Mouse (Mus musculus): ENCODE measurements at regions not wholly inside any gene's neighbourhood (a gene's known extent, or its start where the extent isn't known, plus 50 kb on each side); places are given as distances from the start of the nearest gene placed in this dataset.

DNA sequence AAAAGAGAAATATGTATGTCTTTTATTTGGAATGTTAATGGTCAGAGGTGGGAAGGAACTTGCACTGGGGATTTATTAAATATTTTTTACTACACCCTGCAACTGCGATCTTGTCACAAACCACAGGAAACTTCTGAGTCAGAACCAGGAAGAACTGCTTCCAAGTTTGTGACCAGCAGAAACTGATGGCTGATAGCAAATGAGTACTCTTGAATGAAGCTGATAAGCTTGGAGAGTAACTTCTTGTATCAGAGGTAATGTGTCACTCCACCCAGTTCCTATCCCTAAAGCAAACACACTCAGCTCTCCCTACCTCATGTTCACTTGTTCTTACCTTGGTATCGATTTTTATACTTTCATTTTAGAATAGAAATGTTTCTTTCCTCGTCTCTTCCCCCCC, 76.0 kb upstream of the Thpo start:
- no peak overlapping the region for H3K27ac ChIP-seq (ENCODE audit: insufficient read depth, low read length)
- H3K27me3 ChIP-seq (ENCODE audit: control insufficient read depth, insufficient read depth, low read length, poor library complexity, severe bottlenecking) = no peaks in the 10 kb centered on the region
- H3K36me3 ChIP-seq (ENCODE audit: control insufficient read depth, insufficient read depth, low read length, poor library complexity, severe bottlenecking) = no peaks in the 10 kb centered on the region
- no peak overlapping the region for H3K9ac ChIP-seq (ENCODE audit: low read depth, poor library complexity, severe bottlenecking)
- peaks cover 6% of the 10 kb centered on the region for H3K9me3 ChIP-seq (replicated peaks; ENCODE audit: control insufficient read depth, insufficient read depth, low read length, poor library complexity, severe bottlenecking)
- H3K4me1 ChIP-seq (ENCODE audit: control insufficient read depth, insufficient read depth, low read length) = peaks cover 5% of the 10 kb centered on the region
- H3K4me3 ChIP-seq (ENCODE audit: low read depth, low read length) = no peak overlapping the region
- no peak for TF ChIP-seq POLR2A (IDR thresholded peaks at IDR 0.05; ENCODE audit: insufficient read depth, low read length)
- no peak for TF ChIP-seq EP300 (IDR thresholded peaks at IDR 0.05; ENCODE audit: insufficient read depth, low read depth, low read length)

DNA sequence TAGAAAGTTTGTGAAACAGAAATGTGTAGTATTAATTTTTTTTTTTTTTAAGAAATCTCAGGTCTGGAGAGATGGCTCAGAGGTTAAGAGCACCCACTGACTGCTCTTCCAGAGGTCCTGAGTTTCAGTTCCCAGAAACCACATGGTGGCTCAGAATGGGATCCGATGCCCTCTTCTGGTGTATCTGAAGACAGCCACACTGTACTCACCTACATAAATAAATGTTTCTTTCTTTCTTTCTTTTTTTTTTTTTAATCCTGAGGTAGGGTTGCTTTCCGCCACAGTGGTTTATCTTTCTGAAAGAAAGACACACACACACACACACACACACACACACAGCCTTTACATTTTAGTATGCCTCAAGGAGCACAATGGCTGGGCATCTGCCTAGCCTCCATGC, 74.0 kb upstream of the Thpo start:
- no peaks in the 10 kb centered on the region; the same call in 1 of the 2 replicates for H3K9me3 ChIP-seq (replicated peaks; ENCODE audit: control insufficient read depth, insufficient read depth, low read length, poor library complexity, severe bottlenecking)

DNA sequence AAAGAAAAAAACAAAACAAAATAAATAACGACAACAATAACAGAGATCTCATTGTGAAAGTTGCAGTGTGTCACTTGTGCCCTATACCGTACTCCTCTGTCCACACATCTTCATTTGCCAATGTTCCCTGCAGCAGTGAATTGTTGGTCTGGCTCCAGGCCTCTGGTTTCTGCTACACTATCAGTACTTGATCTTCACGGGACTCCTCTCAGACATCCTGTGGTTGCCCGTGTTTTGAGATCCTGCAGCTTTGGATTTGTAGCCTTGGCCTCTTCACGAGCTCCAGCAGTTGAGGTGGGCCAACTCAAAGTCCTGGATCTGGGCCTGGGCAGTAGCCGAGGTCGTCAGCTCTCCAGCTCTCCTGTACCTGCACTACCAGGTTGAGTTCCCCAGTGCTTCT, 72.4 kb upstream of the Thpo start:
- peaks cover 4% of the 10 kb centered on the region for H3K4me1 ChIP-seq (ENCODE audit: control insufficient read depth, insufficient read depth, low read length)
- no peaks in the 10 kb centered on the region for H3K27me3 ChIP-seq (ENCODE audit: control insufficient read depth, insufficient read depth, low read length, poor library complexity, severe bottlenecking)
- no peak overlapping the region for H3K9ac ChIP-seq (ENCODE audit: low read depth, poor library complexity, severe bottlenecking)
- H3K9me3 ChIP-seq (replicated peaks; ENCODE audit: control insufficient read depth, insufficient read depth, low read length, poor library complexity, severe bottlenecking) = no peaks in the 10 kb centered on the region; the same call in 1 of the 2 replicates
- H3K36me3 ChIP-seq (ENCODE audit: control insufficient read depth, insufficient read depth, low read length, poor library complexity, severe bottlenecking) = no peaks in the 10 kb centered on the region
- no peak overlapping the region for H3K4me3 ChIP-seq (ENCODE audit: low read depth, low read length)
- H3K27ac ChIP-seq (ENCODE audit: insufficient read depth, low read length) = no peak overlapping the region
- TF ChIP-seq CTCF (IDR thresholded peaks at IDR 0.05; ENCODE audit: low read depth, low read length) (no peak), POLR2A (IDR thresholded peaks at IDR 0.05; ENCODE audit: insufficient read depth, low read length) (no peak), EP300 (IDR thresholded peaks at IDR 0.05; ENCODE audit: insufficient read depth, low read depth, low read length) (no peak)

More for the DNA sequence above, 74.0 kb upstream of the Thpo start:
- Histone ChIP-seq H3K27me3 (ENCODE audit: control insufficient read depth, insufficient read depth, low read length, poor library complexity, severe bottlenecking) (no peaks in the 10 kb centered on the region), H3K4me3 (ENCODE audit: low read depth, low read length) (no peak overlapping the region), H3K4me1 (ENCODE audit: control insufficient read depth, insufficient read depth, low read length) (peaks cover 5% of the 10 kb centered on the region), H3K36me3 (ENCODE audit: control insufficient read depth, insufficient read depth, low read length, poor library complexity, severe bottlenecking) (no peaks in the 10 kb centered on the region), H3K27ac (ENCODE audit: insufficient read depth, low read length) (no peak overlapping the region), H3K9ac (ENCODE audit: low read depth, poor library complexity, severe bottlenecking) (no peak overlapping the region)
- no peak for TF ChIP-seq POLR2A (IDR thresholded peaks at IDR 0.05; ENCODE audit: insufficient read depth, low read length)
- no peak for TF ChIP-seq EP300 (IDR thresholded peaks at IDR 0.05; ENCODE audit: insufficient read depth, low read depth, low read length)
- TF ChIP-seq CTCF (IDR thresholded peaks at IDR 0.05; ENCODE audit: low read depth, low read length) = no peak

DNA sequence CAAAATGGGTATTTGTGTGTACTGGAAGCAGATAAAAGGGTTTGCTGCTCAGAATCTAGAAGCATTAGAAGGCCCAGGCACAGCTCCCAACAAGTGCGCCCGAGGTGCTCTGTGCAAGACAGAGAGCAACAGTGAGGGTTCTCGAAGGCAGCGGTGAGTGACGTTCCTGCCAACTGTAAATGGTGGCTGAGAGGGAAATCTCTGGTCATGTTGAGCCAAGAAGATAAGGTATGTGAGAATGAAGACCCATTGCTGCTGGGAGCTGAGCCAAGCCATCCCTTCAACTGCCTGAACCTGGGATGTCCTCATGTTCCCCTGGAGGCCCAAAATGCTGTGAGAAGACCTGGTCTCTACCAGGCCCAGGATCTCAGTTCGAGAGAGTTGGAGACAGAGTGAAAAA, 71.5 kb upstream of the Thpo start:
- Histone ChIP-seq H3K36me3 (ENCODE audit: control insufficient read depth, insufficient read depth, low read length, poor library complexity, severe bottlenecking) (no peaks in the 10 kb centered on the region), H3K27me3 (ENCODE audit: control insufficient read depth, insufficient read depth, low read length, poor library complexity, severe bottlenecking) (no peaks in the 10 kb centered on the region), H3K27ac (ENCODE audit: insufficient read depth, low read length) (no peak overlapping the region), H3K4me3 (ENCODE audit: low read depth, low read length) (no peak overlapping the region), H3K9ac (ENCODE audit: low read depth, poor library complexity, severe bottlenecking) (no peak overlapping the region), H3K4me1 (ENCODE audit: control insufficient read depth, insufficient read depth, low read length) (peaks cover 4% of the 10 kb centered on the region), H3K9me3 (replicated peaks; ENCODE audit: control insufficient read depth, insufficient read depth, low read length, poor library complexity, severe bottlenecking) (no peaks in the 10 kb centered on the region; the same call in 1 of the 2 replicates)
- TF ChIP-seq EP300 (IDR thresholded peaks at IDR 0.05; ENCODE audit: insufficient read depth, low read depth, low read length) = no peak
- TF ChIP-seq CTCF (IDR thresholded peaks at IDR 0.05; ENCODE audit: low read depth, low read length) = no peak
- no peak for TF ChIP-seq POLR2A (IDR thresholded peaks at IDR 0.05; ENCODE audit: insufficient read depth, low read length)

DNA sequence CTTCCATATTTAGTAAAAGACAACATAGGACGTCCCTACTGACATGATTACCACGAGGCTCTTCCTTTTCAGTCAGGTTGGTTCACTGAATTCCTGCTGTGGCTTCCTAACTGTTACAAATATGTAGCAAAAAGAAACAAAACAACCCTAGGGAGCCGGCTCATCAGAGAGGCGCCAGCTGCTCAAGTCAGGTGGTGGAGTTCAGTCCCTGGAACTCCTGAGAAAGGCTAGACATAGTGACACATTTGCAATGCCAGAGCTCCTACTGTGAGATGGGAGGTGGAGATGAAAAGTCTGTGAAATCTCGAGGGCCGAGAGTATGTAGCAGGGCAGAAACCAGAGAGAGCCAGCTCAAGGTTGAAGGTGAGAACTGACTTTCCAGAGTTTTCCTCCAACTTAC, 70.8 kb upstream of the Thpo start:
- Histone ChIP-seq H3K4me3 (ENCODE audit: low read depth, low read length) (no peak overlapping the region), H3K9ac (ENCODE audit: low read depth, poor library complexity, severe bottlenecking) (no peak overlapping the region)
- TF ChIP-seq EP300 (IDR thresholded peaks at IDR 0.05; ENCODE audit: insufficient read depth, low read depth, low read length) = no peak
- no peak for TF ChIP-seq POLR2A (IDR thresholded peaks at IDR 0.05; ENCODE audit: insufficient read depth, low read length)
- TF ChIP-seq CTCF (IDR thresholded peaks at IDR 0.05; ENCODE audit: low read depth, low read length) = no peak

DNA sequence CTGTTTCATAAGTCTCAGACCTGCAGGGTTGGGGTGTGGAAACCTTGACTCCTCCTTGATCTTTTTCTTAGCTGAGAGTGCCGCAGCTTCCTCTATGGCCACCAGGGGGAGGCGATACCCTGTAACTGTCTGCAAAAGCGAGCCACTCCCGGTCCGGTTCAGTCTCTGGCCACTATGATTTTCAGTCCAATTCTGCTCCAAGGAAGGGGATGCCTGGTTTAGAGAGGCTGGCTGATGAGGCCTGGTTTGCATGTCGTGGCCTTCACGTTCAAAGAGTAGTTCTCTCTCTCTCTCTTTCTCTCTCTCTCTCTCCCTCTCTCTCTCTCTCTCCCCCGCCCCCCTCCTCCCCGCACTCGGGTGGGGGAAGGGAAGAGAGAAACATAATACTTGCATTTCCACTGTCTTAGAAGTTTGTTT, 70.3 kb upstream of the Thpo start:
- Histone ChIP-seq H3K27me3 (ENCODE audit: control insufficient read depth, insufficient read depth, low read length, poor library complexity, severe bottlenecking) (no peaks in the 10 kb centered on the region), H3K27ac (ENCODE audit: insufficient read depth, low read length) (no peak overlapping the region), H3K9ac (ENCODE audit: low read depth, poor library complexity, severe bottlenecking) (no peak overlapping the region)

More for the DNA sequence above, 70.8 kb upstream of the Thpo start:
- Histone ChIP-seq H3K27me3 (ENCODE audit: control insufficient read depth, insufficient read depth, low read length, poor library complexity, severe bottlenecking) (no peaks in the 10 kb centered on the region), H3K9me3 (replicated peaks; ENCODE audit: control insufficient read depth, insufficient read depth, low read length, poor library complexity, severe bottlenecking) (no peaks in the 10 kb centered on the region; the same call in 1 of the 2 replicates), H3K36me3 (ENCODE audit: control insufficient read depth, insufficient read depth, low read length, poor library complexity, severe bottlenecking) (no peaks in the 10 kb centered on the region), H3K4me1 (ENCODE audit: control insufficient read depth, insufficient read depth, low read length) (peaks cover 4% of the 10 kb centered on the region), H3K27ac (ENCODE audit: insufficient read depth, low read length) (no peak overlapping the region)

More for the DNA sequence above, 70.3 kb upstream of the Thpo start:
- H3K9me3 ChIP-seq (replicated peaks; ENCODE audit: control insufficient read depth, insufficient read depth, low read length, poor library complexity, severe bottlenecking) = no peaks in the 10 kb centered on the region; the same call in 1 of the 2 replicates
- TF ChIP-seq EP300 (IDR thresholded peaks at IDR 0.05; ENCODE audit: insufficient read depth, low read depth, low read length) (no peak), POLR2A (IDR thresholded peaks at IDR 0.05; ENCODE audit: insufficient read depth, low read length) (no peak), CTCF (IDR thresholded peaks at IDR 0.05; ENCODE audit: low read depth, low read length) (peak; percentile 80)
- 0 out of 2 replicates have a peak overlapping the region, but pooled peaks have one; percentile 5 for H3K4me3 ChIP-seq (ENCODE audit: low read depth, low read length)
- H3K36me3 ChIP-seq (ENCODE audit: control insufficient read depth, insufficient read depth, low read length, poor library complexity, severe bottlenecking) = no peaks in the 10 kb centered on the region
- peaks cover 4% of the 10 kb centered on the region for H3K4me1 ChIP-seq (ENCODE audit: control insufficient read depth, insufficient read depth, low read length)

Measured in ES-Bruce4 (cell line).